Mouse (Mus musculus): ENCODE measurements around the gene Szrd1. TPM values are rescaled to one million over a fixed set of nuclear protein-coding genes. Genes with fewer than 3 reads are reported as not detected.
A peak's percentile ranks its signal among the peaks of the same experiment; 100 is the strongest.

Gene Szrd1
- polyA plus RNA-seq, 1 experiment from 2014 or later, result 21.2 TPM

GRCm38 (mm10) chr4:141086862-141087261, 52.7 kb downstream of the Szrd1 start:
- H3K9ac ChIP-seq, result no peak overlapping the region
- no peaks in the 10 kb centered on the region for H3K9me3 ChIP-seq (replicated peaks)
- WGBS (ENCODE audit: insufficient replicate concordance), result 39% methylated on average over 10 of the region's 10 CpGs
- H3K4me1 ChIP-seq (replicated peaks), result peaks cover 22% of the 10 kb centered on the region
- DNase-seq (no peak), ATAC-seq (ENCODE audit: low read depth) (peak; percentile 89)
- H3K27me3 ChIP-seq, result no peaks in the 10 kb centered on the region
- no peak overlapping the region for H3K27ac ChIP-seq
- no peak overlapping the region for H3K4me3 ChIP-seq (replicated peaks)
- peak overlapping the region; percentile 11; the same call in 1 of the 2 replicates for H3K4me2 ChIP-seq
- H3K36me3 ChIP-seq, result no peaks in the 10 kb centered on the region

GRCm38 (mm10) chr4:141078510-141079137, 61.0 kb downstream of the Szrd1 start:
- WGBS (ENCODE audit: insufficient replicate concordance), result 63% methylated on average over 18 of the region's 18 CpGs

GRCm38 (mm10) chr4:141077681-141078509, 61.7 kb downstream of the Szrd1 start, which contains the start of gene Necap2:
TSS of gene Necap2 (minus strand) at chr4:141078357.
- peak within 1 kb of the TSS; percentile 95 for H3K4me2 ChIP-seq
- no peaks in the 10 kb centered on the region for H3K9me3 ChIP-seq (replicated peaks)
- H3K9ac ChIP-seq, result peak within 1 kb of the TSS; percentile 97
- under 1% methylated on average over 67 of the region's 67 CpGs for WGBS (ENCODE audit: insufficient replicate concordance)
- peaks cover 29% of the 10 kb centered on the region for H3K36me3 ChIP-seq
- H3K4me3 ChIP-seq (replicated peaks), result peak within 1 kb of the TSS; percentile 98
- ATAC-seq (ENCODE audit: low read depth) (peak; percentile 76), DNase-seq (peak; percentile 89)
- no peaks in the 10 kb centered on the region for H3K27me3 ChIP-seq
- peak within 1 kb of the TSS; percentile 98 for H3K27ac ChIP-seq
- H3K4me1 ChIP-seq (replicated peaks), result peaks cover 49% of the 10 kb centered on the region

More at GRCm38 (mm10) chr4:141078510-141079137, 61.0 kb downstream of the Szrd1 start:
- Histone ChIP-seq H3K4me1 (replicated peaks) (peaks cover 42% of the 10 kb centered on the region), H3K27me3 (no peaks in the 10 kb centered on the region), H3K4me2 (peak overlapping the region; percentile 34), H3K9me3 (replicated peaks) (no peaks in the 10 kb centered on the region), H3K36me3 (peaks cover 22% of the 10 kb centered on the region), H3K9ac (no peak overlapping the region; the same call in 1 of the 2 replicates), H3K4me3 (replicated peaks) (peak overlapping the region; percentile 98), H3K27ac (no peak overlapping the region)
- ATAC-seq (ENCODE audit: low read depth) (no peak), DNase-seq (no peak)

GRCm38 (mm10) chr4:141076761-141077506, 62.6 kb downstream of the Szrd1 start:
- peaks cover 58% of the 10 kb centered on the region for H3K4me1 ChIP-seq (replicated peaks)
- H3K27me3 ChIP-seq, result no peaks in the 10 kb centered on the region
- peak overlapping the region; percentile 95 for H3K4me2 ChIP-seq
- DNase-seq (peak; percentile 67), ATAC-seq (ENCODE audit: low read depth) (peak; percentile 83)
- no peaks in the 10 kb centered on the region for H3K9me3 ChIP-seq (replicated peaks)
- peak overlapping the region; percentile 98 for H3K27ac ChIP-seq
- H3K4me3 ChIP-seq (replicated peaks), result peak overlapping the region; percentile 98
- peak overlapping the region; percentile 97 for H3K9ac ChIP-seq
- H3K36me3 ChIP-seq, result peaks cover 38% of the 10 kb centered on the region
- 13% methylated on average over 17 of the region's 17 CpGs for WGBS (ENCODE audit: insufficient replicate concordance)

GRCm38 (mm10) chr4:141074109-141074508, 65.5 kb downstream of the Szrd1 start:
- peak overlapping the region; percentile 98 for H3K4me3 ChIP-seq (replicated peaks)
- peaks cover 67% of the 10 kb centered on the region for H3K36me3 ChIP-seq
- H3K4me2 ChIP-seq, result peak overlapping the region; percentile 95
- peak overlapping the region; percentile 97 for H3K9ac ChIP-seq
- peak; percentile 72 for ATAC-seq (ENCODE audit: low read depth)
- no peaks in the 10 kb centered on the region for H3K27me3 ChIP-seq
- H3K9me3 ChIP-seq (replicated peaks), result no peaks in the 10 kb centered on the region
- WGBS (ENCODE audit: insufficient replicate concordance), result 38% methylated on average over 4 of the region's 4 CpGs
- peak; percentile 24 for DNase-seq
- peaks cover 81% of the 10 kb centered on the region for H3K4me1 ChIP-seq (replicated peaks)
- H3K27ac ChIP-seq, result peak overlapping the region; percentile 98

- H3K9me3 ChIP-seq (replicated peaks), result no peaks in the 10 kb centered on the region
- H3K9ac ChIP-seq, result peak overlapping the region; percentile 97
- H3K36me3 ChIP-seq, result peaks cover 71% of the 10 kb centered on the region
- peaks cover 86% of the 10 kb centered on the region for H3K4me1 ChIP-seq (replicated peaks)
- no peaks in the 10 kb centered on the region for H3K27me3 ChIP-seq
- peak overlapping the region; percentile 98 for H3K4me3 ChIP-seq (replicated peaks)
- peak overlapping the region; percentile 98 for H3K27ac ChIP-seq
- WGBS (ENCODE audit: insufficient replicate concordance), result 75% methylated on average over 9 of the region's 9 CpGs
- ATAC-seq (ENCODE audit: low read depth), result no peak
- peak overlapping the region; percentile 95 for H3K4me2 ChIP-seq
- DNase-seq, result no peak
Measured at GRCm38 (mm10) chr4:141073661-141074060, 65.9 kb downstream of the Szrd1 start.

GRCm38 (mm10) chr4:141072502-141072901, 67.1 kb downstream of the Szrd1 start:
- Histone ChIP-seq H3K9me3 (replicated peaks) (no peaks in the 10 kb centered on the region), H3K27ac (no peak overlapping the region), H3K36me3 (peaks cover 83% of the 10 kb centered on the region), H3K4me1 (replicated peaks) (peaks cover 95% of the 10 kb centered on the region), H3K27me3 (no peaks in the 10 kb centered on the region), H3K4me2 (no peak overlapping the region), H3K4me3 (replicated peaks) (no peak overlapping the region), H3K9ac (no peak overlapping the region; the same call in 1 of the 2 replicates)
- ATAC-seq (ENCODE audit: low read depth) (no peak), DNase-seq (no peak)
- WGBS (ENCODE audit: insufficient replicate concordance), result 86% methylated on average over 11 of the region's 11 CpGs

GRCm38 (mm10) chr4:141069731-141070130, 69.8 kb downstream of the Szrd1 start:
- peaks cover 98% of the 10 kb centered on the region for H3K36me3 ChIP-seq
- DNase-seq (no peak), ATAC-seq (ENCODE audit: low read depth) (no peak)
- H3K27ac ChIP-seq, result peak overlapping the region; percentile 83
- H3K9me3 ChIP-seq (replicated peaks), result no peaks in the 10 kb centered on the region
- H3K4me3 ChIP-seq (replicated peaks), result no peak overlapping the region
- 0 out of 2 replicates have a peak overlapping the region, but pooled peaks have one; percentile 43 for H3K4me2 ChIP-seq
- peaks cover 75% of the 10 kb centered on the region for H3K4me1 ChIP-seq (replicated peaks)
- WGBS (ENCODE audit: insufficient replicate concordance), result 49% methylated on average over 4 of the region's 4 CpGs
- H3K27me3 ChIP-seq, result no peaks in the 10 kb centered on the region
- H3K9ac ChIP-seq, result 0 out of 2 replicates have a peak overlapping the region, but pooled peaks have one; percentile 12

- 21% methylated on average over 8 of the region's 8 CpGs for WGBS (ENCODE audit: insufficient replicate concordance)
- Histone ChIP-seq H3K27me3 (no peaks in the 10 kb centered on the region), H3K27ac (peak overlapping the region; percentile 83), H3K9ac (peak overlapping the region; percentile 65), H3K4me2 (peak overlapping the region; percentile 43), H3K4me1 (replicated peaks) (peaks cover 64% of the 10 kb centered on the region), H3K36me3 (peaks cover 91% of the 10 kb centered on the region), H3K9me3 (replicated peaks) (no peaks in the 10 kb centered on the region), H3K4me3 (replicated peaks) (peak overlapping the region; percentile 6)
- peak; percentile 29 for DNase-seq
- peak; percentile 88 for ATAC-seq (ENCODE audit: low read depth)
Measured at GRCm38 (mm10) chr4:141068655-141069054, 70.9 kb downstream of the Szrd1 start.

- Histone ChIP-seq H3K9ac (peak overlapping the region; percentile 65), H3K4me3 (replicated peaks) (no peak overlapping the region), H3K9me3 (replicated peaks) (no peaks in the 10 kb centered on the region), H3K4me2 (no peak overlapping the region), H3K4me1 (replicated peaks) (peaks cover 54% of the 10 kb centered on the region), H3K36me3 (peaks cover 80% of the 10 kb centered on the region), H3K27ac (peak overlapping the region; percentile 83), H3K27me3 (no peaks in the 10 kb centered on the region)
- WGBS (ENCODE audit: insufficient replicate concordance), result 83% methylated on average over 9 of the region's 9 CpGs
- ATAC-seq (ENCODE audit: low read depth), result no peak
- DNase-seq, result no peak
Measured at GRCm38 (mm10) chr4:141067516-141068046, 72.0 kb downstream of the Szrd1 start.
